Mouse (Mus musculus): ENCODE measurements at regions not wholly inside any gene's neighbourhood (a gene's known extent, or its start where the extent isn't known, plus 50 kb on each side); places are given as distances from the start of the nearest gene placed in this dataset.
"Not testable (repeated sequence)": the region's sequence is repeated elsewhere in the genome, so short reads cannot be mapped to it uniquely, and the experiment has no call there.

DNA sequence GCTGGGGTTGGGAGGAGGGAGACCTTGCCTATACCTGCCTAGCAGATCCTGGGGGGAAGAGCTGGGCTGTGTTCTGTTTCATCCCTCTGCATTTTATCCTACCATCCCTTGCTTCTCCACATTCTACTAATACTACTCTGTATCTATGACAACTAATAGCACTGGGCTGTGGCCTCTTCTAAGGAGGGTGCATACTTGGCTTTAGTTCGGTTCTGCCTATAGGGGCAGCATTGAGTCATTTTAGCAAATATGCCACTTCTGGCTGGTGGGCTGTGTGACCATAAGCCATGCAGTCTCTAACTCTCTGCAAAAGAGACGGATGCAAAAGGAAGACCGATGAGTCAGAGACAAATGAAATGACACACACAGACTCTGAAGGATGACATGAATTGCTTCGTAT is 66.2 kb upstream of the Col1a1 start:
- TF ChIP-seq POLR2A (IDR thresholded peaks at IDR 0.05; ENCODE audit: borderline replicate concordance, control insufficient read depth, low read depth, low read length); CTCF (IDR thresholded peaks at IDR 0.05; ENCODE audit: control insufficient read depth, insufficient read depth, low read length): not testable (repeated sequence)
